Mouse (Mus musculus) ES-CJ7 (cell line): ENCODE results near the gene Rai1.

Source experiments
- DNase-seq: peaks from one replicate; pipeline ENCODE4 v3.0.0; 2011; ENCODE audit warnings: low read depth, low spot score

Gene Rai1

DNA sequence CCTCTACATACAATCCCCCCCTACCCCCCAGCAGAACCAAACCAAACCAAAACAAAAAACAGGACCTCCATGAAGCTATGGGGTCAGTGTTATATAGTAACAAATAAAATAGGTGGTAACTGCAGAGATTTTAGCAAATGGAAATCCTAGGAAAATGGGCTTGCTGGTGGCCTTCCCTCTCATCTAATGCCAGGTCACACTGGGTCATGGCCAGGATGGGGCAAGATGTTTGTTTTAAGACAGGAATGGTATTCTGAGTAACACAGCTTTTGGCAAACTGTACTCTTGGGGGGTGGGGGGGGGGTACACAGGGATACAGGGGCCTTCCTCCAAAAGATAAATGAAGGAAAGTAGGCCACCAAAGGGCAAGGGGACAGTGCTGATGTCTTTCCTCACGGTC is 57.7 kb downstream of the Rai1 start:
- no peak for DNase-seq

DNA sequence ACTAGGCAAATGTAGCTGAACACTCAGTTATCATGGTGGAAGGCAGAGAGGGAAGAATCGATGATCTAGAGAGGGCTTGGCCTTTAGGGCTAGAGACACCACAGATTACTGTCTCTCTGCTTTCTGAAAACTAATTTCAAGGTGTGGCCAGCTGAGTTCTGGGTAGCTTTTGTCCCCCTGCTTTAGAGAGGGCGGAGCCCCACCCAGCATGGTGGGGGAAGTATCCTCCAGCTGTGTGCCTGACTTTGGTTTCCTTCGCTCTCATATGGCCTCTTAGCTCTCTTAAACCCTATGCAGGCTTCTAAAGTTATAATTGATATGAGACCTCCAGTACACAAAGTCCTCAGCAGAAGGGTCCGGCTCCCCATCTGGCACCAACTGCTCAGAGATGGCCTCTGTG is 58.5 kb downstream of the Rai1 start:
- DNase-seq = no peak

DNA sequence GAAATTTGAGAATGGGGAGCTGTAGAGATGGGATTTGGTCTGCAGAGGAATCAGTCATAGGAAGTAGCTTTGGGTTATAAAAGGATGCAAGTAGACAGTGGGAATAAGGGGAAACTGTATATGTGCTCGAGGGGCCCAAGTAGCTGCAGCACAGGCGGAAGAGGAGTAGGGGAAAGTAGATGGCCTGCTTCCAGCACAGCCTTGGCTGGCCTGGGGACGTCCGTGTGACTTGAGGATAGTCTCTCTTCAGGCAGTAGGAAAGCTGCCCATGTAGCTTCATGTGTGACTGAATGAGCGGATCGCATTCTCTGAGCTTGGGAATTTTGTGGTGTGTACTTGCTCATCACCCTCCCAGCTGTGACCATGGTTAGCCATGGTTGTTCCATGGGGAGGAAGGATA is 59.6 kb downstream of the Rai1 start:
- DNase-seq = no peak

DNA sequence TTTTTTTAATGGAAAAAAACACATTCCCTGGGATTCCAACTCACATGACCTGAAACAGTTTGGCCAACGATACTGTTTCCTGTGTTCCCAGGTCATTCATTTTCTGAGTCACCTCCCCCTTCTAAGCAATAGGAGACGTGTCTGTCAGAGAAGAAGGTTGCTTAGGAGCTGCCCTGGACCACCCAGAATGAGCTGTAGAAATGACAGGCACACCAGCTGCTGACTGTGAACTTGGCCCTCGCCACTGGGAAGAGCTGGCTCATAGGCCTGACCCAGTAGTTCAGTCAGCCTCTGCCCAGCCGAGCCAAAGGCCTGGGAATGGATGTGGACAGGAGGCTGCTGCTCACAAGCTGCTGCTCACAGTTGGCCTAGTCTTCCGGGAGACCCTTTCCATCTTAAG is 60.3 kb downstream of the Rai1 start:
- no peak for DNase-seq

DNA sequence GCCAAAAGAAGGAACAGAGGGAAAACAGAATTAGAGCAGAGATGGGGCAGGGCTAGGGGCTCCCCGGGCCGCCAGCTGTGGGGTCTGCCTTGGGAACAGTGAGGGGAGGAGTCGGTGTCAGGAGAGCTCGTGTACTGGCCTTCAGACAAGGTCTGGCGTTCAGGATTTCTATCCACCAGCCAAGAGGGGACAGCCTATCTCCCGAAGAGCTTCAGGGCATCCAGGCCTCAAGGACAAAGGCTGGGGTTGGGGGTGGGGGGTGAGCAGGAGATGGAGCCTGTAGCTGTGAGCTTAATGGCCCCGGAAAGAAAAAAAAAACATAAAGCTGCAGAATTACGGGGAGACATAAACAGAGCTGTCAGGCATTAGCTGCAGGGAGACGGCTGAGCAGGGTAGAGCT is 64.0 kb downstream of the Rai1 start:
- DNase-seq = no peak

DNA sequence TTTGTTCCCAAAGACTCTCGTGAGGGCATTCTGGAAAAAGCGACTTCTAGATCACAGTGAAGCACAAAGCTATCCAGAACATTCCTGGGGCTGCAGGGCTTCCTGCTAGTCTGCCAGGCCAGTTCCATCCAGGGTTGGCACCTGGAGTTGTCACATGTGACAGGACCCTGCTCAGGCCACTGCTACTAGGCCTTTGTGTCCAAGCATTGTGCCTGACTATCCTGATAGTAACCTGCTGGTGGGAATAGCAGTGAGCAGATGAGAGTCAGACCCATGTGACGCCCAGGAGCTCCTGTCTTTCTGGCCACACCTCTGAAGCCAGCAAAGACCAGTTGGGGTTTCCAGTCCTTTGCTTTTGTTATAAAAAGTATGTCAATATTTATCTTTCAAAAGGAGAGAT is 67.3 kb downstream of the Rai1 start:
- no peak for DNase-seq

DNA sequence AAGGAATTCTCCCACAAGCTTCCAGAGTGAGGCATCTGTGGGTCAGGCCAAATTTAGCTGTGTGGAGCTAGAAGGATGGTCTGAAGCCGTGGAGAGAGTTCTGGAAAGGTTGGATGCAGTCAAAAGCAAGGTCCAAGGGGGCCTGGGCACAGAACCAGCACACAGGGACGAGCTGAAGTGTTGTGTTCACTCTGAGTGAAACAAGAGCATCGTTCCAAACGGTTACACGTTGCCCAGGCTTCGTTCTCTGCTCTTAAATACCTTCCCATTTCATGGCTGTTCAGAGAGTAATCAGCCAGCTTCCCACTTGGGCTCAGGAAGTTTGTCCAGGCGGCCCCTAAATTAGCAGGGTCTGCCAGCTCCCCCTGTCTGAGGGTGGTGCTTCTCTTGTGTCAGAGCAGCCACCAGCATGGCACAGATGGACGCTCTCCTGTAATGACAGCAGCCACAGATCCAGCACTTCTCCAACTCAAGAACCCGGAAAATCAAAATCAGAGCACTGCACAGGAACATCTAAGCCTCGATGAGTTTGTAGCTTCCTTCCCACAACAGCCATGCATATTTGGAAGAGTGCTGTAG is 68.9 kb downstream of the Rai1 start:
- DNase-seq = no peak

DNA sequence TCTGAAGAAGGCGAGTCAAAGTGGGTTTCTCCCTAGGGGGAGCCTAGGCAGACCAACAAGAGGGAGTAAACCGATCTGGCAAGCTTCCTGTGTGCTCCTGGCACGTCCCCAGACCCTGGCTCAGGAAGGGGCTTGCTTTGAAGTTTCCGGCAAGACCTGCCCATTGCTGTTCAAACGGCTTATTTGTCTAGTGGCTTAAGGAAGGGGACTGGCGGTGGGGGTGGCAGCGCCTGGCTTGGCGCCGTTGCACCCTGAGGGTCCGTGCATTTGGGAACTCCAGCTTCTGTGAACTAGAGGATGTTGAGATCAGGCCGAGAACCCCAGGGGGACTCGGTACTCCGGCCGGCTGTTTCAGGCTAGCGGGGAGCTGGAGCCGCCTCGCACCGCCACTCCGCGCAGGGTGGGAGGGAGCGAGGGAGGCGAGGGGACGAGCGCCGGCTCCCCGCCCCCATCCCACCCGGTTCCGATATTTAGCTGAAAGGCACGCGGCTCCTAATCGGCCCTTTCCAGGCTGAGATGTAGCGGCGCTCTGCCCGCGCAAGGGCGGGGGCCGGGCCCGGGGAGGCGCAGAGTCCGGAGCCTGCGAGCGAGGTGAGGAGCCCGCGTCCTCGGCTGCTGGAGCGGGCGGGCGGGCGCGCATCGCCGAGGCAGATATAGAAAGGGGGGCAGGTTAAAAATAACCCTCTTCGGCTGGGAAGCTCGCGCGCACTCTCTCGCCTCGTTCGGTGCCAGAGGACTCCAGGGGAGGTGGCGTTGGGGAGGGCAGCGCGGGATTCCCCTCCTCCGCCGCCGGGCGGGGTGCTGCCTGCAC is 70.8 kb downstream of the Rai1 start:
- peak; percentile 85 for DNase-seq

- peak; percentile 98 for DNase-seq
Measured at GRCm38 (mm10) chr11:60176182-60176974, 71.6 kb downstream of the Rai1 start.

GRCm38 (mm10) chr11:60176975-60177657 is 72.3 kb downstream of the Rai1 start:
- peak; percentile 33 for DNase-seq

GRCm38 (mm10) chr11:60178005-60178404 is 73.2 kb downstream of the Rai1 start:
- DNase-seq = no peak

GRCm38 (mm10) chr11:60178506-60178905 is 73.7 kb downstream of the Rai1 start:
- DNase-seq = no peak

DNA sequence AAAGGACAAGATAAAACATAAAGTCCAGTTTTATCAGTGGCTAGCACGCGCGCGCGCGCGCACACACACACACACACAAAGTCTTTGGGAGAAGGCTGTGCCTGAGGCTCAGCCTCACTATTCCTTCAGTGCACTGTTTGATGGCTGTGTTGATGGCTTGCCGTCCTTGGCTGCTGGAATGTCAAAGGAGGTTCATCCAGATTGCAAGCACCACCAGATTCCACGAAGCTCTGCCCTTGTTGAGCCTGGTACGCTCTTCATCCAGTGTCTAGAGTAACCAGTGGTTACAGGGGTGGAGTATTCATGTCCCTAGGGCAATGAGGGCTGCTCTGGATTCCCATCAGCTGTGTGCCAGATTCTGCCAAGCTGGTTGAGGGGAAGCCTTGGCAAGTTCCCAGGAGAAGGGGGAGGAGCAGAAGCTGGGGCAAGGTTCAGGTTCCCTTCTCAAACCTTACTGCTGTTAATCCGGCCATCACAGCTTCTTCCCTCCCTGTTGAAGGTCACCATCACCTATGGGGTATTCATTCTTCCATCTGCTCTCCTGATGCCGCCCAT is 77.4 kb downstream of the Rai1 start:
- DNase-seq = peak; percentile 57

- DNase-seq = no peak
Measured at GRCm38 (mm10) chr11:60182741-60183140, 77.9 kb downstream of the Rai1 start.

DNA sequence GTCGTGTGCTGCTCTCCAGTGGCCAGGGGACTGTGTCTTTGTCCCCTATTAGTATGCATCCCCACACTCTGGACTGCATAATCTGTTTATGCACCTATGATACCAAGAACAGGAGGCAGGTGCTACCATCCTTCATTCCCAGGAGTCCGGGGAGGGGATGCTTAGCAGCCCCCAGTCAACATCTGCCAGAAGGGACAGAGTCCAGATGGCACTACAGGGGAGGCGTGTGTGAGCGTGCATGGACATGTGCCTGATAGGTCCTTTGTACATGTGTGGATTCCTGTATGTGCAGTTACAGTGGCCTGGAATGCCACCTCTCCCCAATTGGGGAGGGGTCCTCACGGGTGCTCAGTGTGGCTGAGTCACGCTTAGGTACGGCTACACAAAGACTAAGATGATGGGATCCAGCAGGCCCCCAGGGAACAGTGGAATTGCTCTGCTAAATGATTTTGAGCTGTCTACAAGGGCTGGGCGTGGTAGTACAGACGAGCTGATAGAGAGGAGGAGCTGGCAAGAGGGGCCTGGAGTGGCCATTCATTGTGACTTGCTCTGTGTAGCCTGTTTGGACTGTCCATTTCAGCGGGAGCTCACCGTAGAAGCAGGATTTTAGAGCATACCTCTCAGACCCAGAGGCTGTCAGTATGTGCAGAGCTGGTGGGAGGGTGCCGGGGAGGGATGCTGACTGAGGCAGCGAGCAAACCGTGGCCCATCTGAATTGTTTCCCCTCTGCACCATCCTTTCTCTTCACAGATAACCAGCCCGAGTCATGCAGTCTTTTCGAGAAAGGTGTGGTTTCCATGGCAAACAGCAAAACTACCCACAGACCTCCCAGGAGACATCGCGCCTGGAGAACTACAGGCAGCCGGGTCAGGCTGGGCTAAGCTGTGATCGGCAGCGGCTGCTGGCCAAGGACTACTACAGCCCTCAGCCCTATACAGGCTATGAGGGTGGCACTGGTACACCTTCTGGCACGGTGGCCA is 79.8 kb downstream of the Rai1 start:
- no peak for DNase-seq

DNA sequence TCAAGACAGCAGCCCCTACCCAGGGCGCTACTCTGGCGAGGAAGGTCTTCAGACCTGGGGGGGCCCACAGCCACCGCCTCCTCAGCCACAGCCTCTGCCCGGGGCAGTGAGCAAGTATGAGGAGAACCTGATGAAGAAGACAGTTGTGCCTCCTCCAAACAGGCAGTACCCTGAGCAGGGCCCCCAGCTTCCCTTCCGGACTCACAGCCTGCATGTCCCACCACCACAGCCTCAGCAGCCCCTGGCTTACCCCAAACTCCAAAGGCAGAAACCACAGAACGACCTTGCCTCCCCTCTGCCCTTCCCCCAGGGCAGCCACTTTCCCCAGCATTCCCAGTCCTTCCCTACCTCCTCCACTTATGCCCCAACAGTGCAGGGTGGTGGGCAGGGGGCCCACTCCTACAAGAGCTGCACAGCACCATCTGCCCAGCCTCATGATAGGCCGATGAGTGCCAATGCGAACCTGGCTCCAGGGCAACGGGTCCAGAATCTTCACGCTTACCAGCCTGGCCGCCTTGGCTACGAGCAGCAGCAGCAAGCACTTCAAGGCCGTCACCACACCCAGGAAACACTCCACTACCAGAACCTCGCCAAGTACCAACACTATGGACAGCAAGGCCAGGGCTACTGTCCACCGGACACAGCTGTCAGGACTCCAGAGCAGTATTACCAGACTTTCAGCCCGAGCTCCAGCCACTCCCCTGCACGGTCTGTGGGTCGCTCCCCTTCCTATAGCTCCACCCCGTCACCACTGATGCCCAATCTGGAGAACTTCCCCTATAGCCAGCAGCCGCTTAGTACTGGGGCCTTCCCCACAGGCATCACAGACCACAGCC is 80.8 kb downstream of the Rai1 start:
- DNase-seq = no peak

DNA sequence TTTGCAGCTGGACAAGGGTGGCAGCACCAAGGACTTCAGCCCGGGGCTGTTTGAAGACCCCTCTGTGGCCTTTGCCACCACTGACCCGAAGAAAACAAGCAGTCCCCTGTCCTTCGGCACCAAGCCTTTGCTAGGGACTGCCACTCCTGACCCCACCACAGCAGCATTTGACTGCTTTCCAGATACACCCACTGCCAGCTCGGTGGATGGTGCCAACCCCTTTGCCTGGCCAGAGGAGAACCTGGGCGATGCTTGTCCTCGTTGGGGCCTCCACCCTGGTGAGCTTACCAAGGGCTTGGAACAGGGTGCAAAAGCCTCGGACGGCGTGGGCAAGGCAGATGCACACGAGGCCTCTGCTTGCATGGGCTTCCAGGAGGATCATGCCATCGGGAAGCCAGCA is 82.3 kb downstream of the Rai1 start:
- no peak for DNase-seq

GRCm38 (mm10) chr11:60188275-60188853 is 83.6 kb downstream of the Rai1 start:
- no peak for DNase-seq

- DNase-seq = peak; percentile 48
Measured at GRCm38 (mm10) chr11:60189501-60190040, 84.8 kb downstream of the Rai1 start.
